Mouse (Mus musculus): Measurements from ENCODE around the gene Rtn4.

DNA sequence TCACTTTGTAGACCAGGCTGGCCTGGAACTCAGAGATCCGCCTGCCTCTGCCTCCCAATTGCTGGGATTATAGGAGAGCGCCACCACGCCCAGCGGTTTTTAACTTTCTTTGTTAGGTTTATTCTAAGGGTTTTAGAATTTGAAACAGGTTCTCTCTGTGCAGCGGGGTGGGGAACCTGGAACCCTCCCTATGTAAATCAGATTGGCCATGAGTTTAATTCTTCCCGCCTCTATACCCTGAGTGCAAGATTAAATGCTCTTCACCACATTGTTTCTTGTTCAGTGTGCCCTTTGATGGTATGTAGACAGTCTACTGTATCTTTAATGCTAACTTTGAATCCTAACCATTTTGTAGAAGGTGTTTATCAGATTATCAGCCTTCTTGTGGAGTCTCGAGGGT is 21.4 kb downstream of the Rtn4 start:
- TF ChIP-seq CTCF (IDR thresholded peaks at IDR 0.05): no peak
- TF ChIP-seq POLR2A (IDR thresholded peaks at IDR 0.05; ENCODE audit: insufficient read depth, low read depth, low read length): no peak
- no peak for TF ChIP-seq EP300 (IDR thresholded peaks at IDR 0.05; ENCODE audit: insufficient read depth, low read depth, low read length)

All from heart, adult 2 months (tissue).